Mouse (Mus musculus) CH12.LX (cell line): Measurements from ENCODE around the gene Slc38a9. TPM values are rescaled to one million over a fixed set of nuclear protein-coding genes. Genes with fewer than 3 reads are reported as not detected.

Experiments used
- DNase-seq: peaks from one replicate; pipeline ENCODE4 v3.0.0-alpha.2; 2013; ENCODE audit errors: extremely low read depth
- H3K27ac ChIP-seq: 2 replicates; pipeline ENCODE4 v1.5.1; 2012; ENCODE audit warnings: low read depth, mild to moderate bottlenecking, control low read depth, moderate library complexity; ENCODE audit not compliant: insufficient read depth
- H3K27me3 ChIP-seq: replicated peaks from 2 replicates; pipeline ENCODE3; 2012; ENCODE audit warnings: inconsistent platforms
- H3K36me3 ChIP-seq, 2 experiments: replicated peaks in 1 of 2; 2 replicates each; pipeline versions ENCODE3 to v1.6.1; 2012; ENCODE audit warnings: inconsistent platforms in 1 of 2, low read length in 1 of 2, mild to moderate bottlenecking in 1 of 2, mixed read lengths in 1 of 2, moderate library complexity in 1 of 2; ENCODE audit not compliant: control insufficient read depth in 1 of 2, insufficient read depth in 1 of 2
- H3K4me1 ChIP-seq, 2 experiments: 2 replicates each; pipeline ENCODE4 v1.6.1; 2012; ENCODE audit warnings: inconsistent platforms in 1 of 2, moderate library complexity in 1 of 2; ENCODE audit not compliant: insufficient read depth in 2 of 2, control insufficient read depth in 1 of 2
- H3K4me2 ChIP-seq: 2 replicates; pipeline ENCODE4 v1.6.1; 2012; ENCODE audit warnings: low read depth, mild to moderate bottlenecking, control low read depth; ENCODE audit not compliant: poor library complexity, insufficient read depth, severe bottlenecking
- H3K4me3 ChIP-seq, 3 experiments: fragments of 150-350 bp in 1 of 3; sonication (generic) in 1 of 3; replicated peaks in 1 of 3; 2 replicates each; pipeline versions ENCODE3 to v1.5.1; 2011 to 2012; ENCODE audit warnings: low read depth in 2 of 3, low read length in 2 of 3, mild to moderate bottlenecking in 2 of 3, moderate library complexity in 2 of 3, control low read depth in 1 of 3, improper control_type of control experiment in 1 of 3, inconsistent platforms in 1 of 3, mixed read lengths in 1 of 3; ENCODE audit not compliant: poor library complexity in 1 of 3
- H3K79me2 ChIP-seq: replicated peaks from 2 replicates; pipeline ENCODE4 v1.6.1; 2012; ENCODE audit warnings: mild to moderate bottlenecking, moderate library complexity; ENCODE audit not compliant: control insufficient read depth, poor library complexity, insufficient read depth, severe bottlenecking; ENCODE audit errors: extremely low read depth
- H3K9ac ChIP-seq: 2 replicates; pipeline ENCODE4 v1.6.1; 2012; ENCODE audit warnings: low read depth, mild to moderate bottlenecking, control low read depth, moderate library complexity; ENCODE audit not compliant: insufficient read depth
- H3K9me3 ChIP-seq: replicated peaks from 2 replicates; pipeline ENCODE3; 2012; ENCODE audit warnings: low read length, inconsistent platforms, mixed read lengths
- E2F4 ChIP-seq: IDR thresholded peaks from 2 replicates; pipeline ENCODE4 v1.6.1; 2011; ENCODE audit warnings: low read depth, low read length, improper control_type of control experiment; ENCODE audit not compliant: insufficient replicate concordance
- ELF1 ChIP-seq: IDR thresholded peaks from 2 replicates; pipeline ENCODE4 v1.6.1; 2014; ENCODE audit warnings: low read depth, mild to moderate bottlenecking, inconsistent platforms, low read length, improper control_type of control experiment
- EP300 ChIP-seq: IDR thresholded peaks from 2 replicates; pipeline ENCODE4 v1.6.1; 2011; ENCODE audit warnings: low read length, improper control_type of control experiment
- ETS1 ChIP-seq: conservative IDR thresholded peaks from 2 replicates; pipeline ENCODE4 v1.6.1; 2012; ENCODE audit warnings: low read depth, mild to moderate bottlenecking, inconsistent platforms, low read length, improper control_type of control experiment, moderate library complexity
- GABPA ChIP-seq: IDR thresholded peaks from 2 replicates; pipeline ENCODE4 v1.6.1; 2012; ENCODE audit warnings: low read depth, low read length, improper control_type of control experiment, inconsistent platforms; ENCODE audit not compliant: insufficient replicate concordance
- HCFC1 ChIP-seq: IDR thresholded peaks from 2 replicates; pipeline ENCODE4 v1.6.1; 2012; ENCODE audit warnings: low read depth, mild to moderate bottlenecking, inconsistent platforms, low read length, improper control_type of control experiment
- IRF4 ChIP-seq: IDR thresholded peaks from 2 replicates; pipeline ENCODE4 v1.6.1; 2014; ENCODE audit warnings: low read depth, mild to moderate bottlenecking, inconsistent platforms, low read length, improper control_type of control experiment
- JUND ChIP-seq: conservative IDR thresholded peaks from 2 replicates; pipeline ENCODE4 v1.6.1; 2011; ENCODE audit warnings: low read depth, low read length, improper control_type of control experiment
- KAT2A ChIP-seq: IDR thresholded peaks from 2 replicates; pipeline ENCODE4 v1.6.1; 2012; ENCODE audit warnings: low read length, improper control_type of control experiment, inconsistent platforms; ENCODE audit not compliant: insufficient replicate concordance
- MAX ChIP-seq: IDR thresholded peaks from 2 replicates; pipeline ENCODE4 v1.6.1; 2011; ENCODE audit warnings: low read length, improper control_type of control experiment
- MAZ ChIP-seq: IDR thresholded peaks from 2 replicates; pipeline ENCODE4 v1.6.1; 2012; ENCODE audit warnings: low read depth, mild to moderate bottlenecking, inconsistent platforms, low read length, improper control_type of control experiment, moderate library complexity
- MXI1 ChIP-seq: IDR thresholded peaks from 2 replicates; pipeline ENCODE4 v1.6.1; 2011; ENCODE audit warnings: mild to moderate bottlenecking, low read depth, low read length, improper control_type of control experiment
- MYC ChIP-seq: IDR thresholded peaks from 2 replicates; pipeline ENCODE4 v1.6.1; 2011; ENCODE audit warnings: low read depth, mild to moderate bottlenecking, improper control_type of control experiment, low read length
- NELFE ChIP-seq: IDR thresholded peaks from 2 replicates; pipeline ENCODE4 v1.6.1; 2011; ENCODE audit warnings: low read depth, low read length, improper control_type of control experiment
- PAX5 ChIP-seq: IDR thresholded peaks from 2 replicates; pipeline ENCODE4 v1.6.1; 2012; ENCODE audit warnings: low read length, inconsistent platforms, mixed read lengths
- POLR2A ChIP-seq: IDR thresholded peaks from 2 replicates; pipeline ENCODE4 v1.6.1; 2011; ENCODE audit warnings: low read depth, mild to moderate bottlenecking, improper control_type of control experiment, low read length
- SIN3A ChIP-seq: IDR thresholded peaks from 2 replicates; pipeline ENCODE4 v1.6.1; 2012; ENCODE audit warnings: low read length, improper control_type of control experiment, inconsistent platforms
- SMC3 ChIP-seq: IDR thresholded peaks from 2 replicates; pipeline ENCODE4 v1.6.1; 2011; ENCODE audit warnings: low read depth, low read length, improper control_type of control experiment
- USF1 ChIP-seq: IDR thresholded peaks from 2 replicates; pipeline ENCODE4 v1.6.1; 2014; ENCODE audit warnings: low read depth, mild to moderate bottlenecking, inconsistent platforms, low read length, improper control_type of control experiment
- ZC3H11A ChIP-seq: IDR thresholded peaks from 2 replicates; pipeline ENCODE4 v1.6.1; 2012; ENCODE audit warnings: low read depth, mild to moderate bottlenecking, inconsistent platforms, low read length, improper control_type of control experiment
- ZKSCAN1 ChIP-seq: IDR thresholded peaks from 2 replicates; pipeline ENCODE4 v1.6.1; 2012; ENCODE audit warnings: low read depth, inconsistent platforms, low read length, improper control_type of control experiment, borderline replicate concordance
- ZMIZ1 ChIP-seq: IDR thresholded peaks from 2 replicates; pipeline ENCODE4 v1.6.1; 2012; ENCODE audit warnings: low read depth, mild to moderate bottlenecking, inconsistent platforms, low read length, improper control_type of control experiment
- ZNF384 ChIP-seq: IDR thresholded peaks from 2 replicates; pipeline ENCODE4 v1.6.1; 2012; ENCODE audit warnings: low read depth, low read length, improper control_type of control experiment, inconsistent platforms
- dilution Hi-C: fragments of 300-500 bp; cut with MboI; formaldehyde crosslinking; loops from 2 replicates; pipeline ENCODE4 v1.14.3; 2020; ENCODE audit warnings: low sequenced_read_pairs; ENCODE audit not compliant: extremely low pct_unique_long_range_greater_than_20kb, extremely low pct_ligation_motif_present
- in situ Hi-C: fragments of 300-500 bp; cut with MboI; formaldehyde crosslinking; loops from 3 replicates; pipeline ENCODE4 v1.14.3; 2019; ENCODE audit warnings: low sequenced_read_pairs, low pct_ligation_motif_present, low pct_unique_long_range_greater_than_20kb, mixed read lengths
- polyA plus RNA-seq: library from polyadenylated mRNA; unstranded; fragments of >175 nt; gene quantifications from 2 replicates; pipeline ENCODE4 v1.2.1, GENCODE M21; 2012; ENCODE audit warnings: low read depth; ENCODE audit not compliant: insufficient read length
- total RNA-seq, 2 experiments: library from RNA; depleted of rRNA; stranded (reverse); fragments of 300-350 nt in 1 of 2; fragments of >200 nt in 1 of 2; gene quantifications; 2 replicates each; pipeline ENCODE4 v1.2.3; 2012 to 2014

Slc38a9 gene
- total and polyA plus RNA-seq, 3 experiments, result 7.8 to 10.4 (median 10.0) TPM

DNA sequence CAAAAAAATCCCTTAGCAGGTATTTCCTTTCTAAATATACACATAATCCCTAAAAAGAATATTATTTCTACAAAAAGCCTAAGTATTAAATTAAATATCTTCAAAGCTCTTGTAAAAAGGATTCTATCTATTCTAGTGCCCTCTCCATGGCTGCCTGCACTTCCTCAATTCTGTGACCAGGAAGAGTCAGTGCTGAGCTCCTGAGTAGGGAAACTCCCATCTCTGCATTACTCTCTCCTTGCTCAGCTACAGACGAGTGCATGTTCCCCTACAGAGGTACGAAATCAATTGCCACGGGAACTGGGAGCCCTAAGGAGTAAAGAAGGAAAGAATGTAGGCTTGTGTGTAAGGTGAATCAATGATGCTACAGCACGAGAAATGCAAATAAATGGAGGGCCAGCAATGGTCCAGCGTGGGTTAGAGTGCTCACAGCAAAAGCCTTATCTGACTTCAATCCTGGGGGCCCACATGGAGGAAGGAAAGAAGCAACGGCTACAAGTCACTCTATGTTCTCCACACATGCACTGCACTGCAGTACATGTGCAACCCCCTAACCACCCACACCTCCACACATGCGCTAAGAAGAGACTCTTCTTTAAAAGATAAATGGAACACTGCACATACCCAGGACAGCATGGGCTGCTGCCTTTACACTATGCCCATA, 25.2 kb upstream of the Slc38a9 start:
- no peak for TF ChIP-seq IRF4
- TF ChIP-seq SMC3, result no peak
- TF ChIP-seq ZMIZ1, result no peak
- no peak for TF ChIP-seq POLR2A
- TF ChIP-seq ELF1, result peak; percentile 72
- H3K36me3 ChIP-seq, result no peaks in the 10 kb centered on the region

DNA sequence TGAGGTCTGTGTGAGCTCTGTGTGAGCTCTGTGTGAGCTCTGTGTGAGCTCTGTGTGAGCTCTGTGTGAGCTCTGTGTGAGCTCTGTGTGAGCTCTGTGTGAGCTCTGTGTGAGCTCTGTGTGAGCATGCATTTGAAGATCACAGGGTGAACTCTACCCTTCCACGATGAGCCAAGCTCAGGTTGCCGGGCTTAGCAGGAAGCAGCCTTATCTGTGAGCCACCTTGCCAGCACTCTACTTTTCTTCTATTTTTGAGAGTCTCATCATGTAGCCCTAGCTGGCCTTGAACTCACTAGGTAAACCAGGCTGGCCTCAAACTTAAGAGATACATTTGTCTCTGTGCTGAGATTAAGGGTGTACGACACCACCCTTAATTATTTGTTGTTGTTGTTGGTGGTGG, 24.1 kb upstream of the Slc38a9 start:
- Histone ChIP-seq H3K9ac (no peak overlapping the region), H3K27ac (no peak overlapping the region), H3K9me3 (no peaks in the 10 kb centered on the region), H3K4me3 (no peak overlapping the region)
- TF ChIP-seq ELF1 (no peak), ETS1 (no peak), EP300 (no peak), ZC3H11A (no peak), ZKSCAN1 (no peak), GABPA (no peak), MXI1 (no peak), PAX5 (no peak), MAX (no peak), USF1 (no peak), E2F4 (no peak), JUND (no peak), MYC (no peak), NELFE (no peak), KAT2A (no peak), HCFC1 (no peak), ZNF384 (no peak), SIN3A (no peak), MAZ (no peak)
- TF ChIP-seq, all 38 proteins: peak for 0
- Histone ChIP-seq H3K79me2 (no peaks in the 10 kb centered on the region), H3K36me3 (no peaks in the 10 kb centered on the region), H3K4me1 (peaks cover 4 to 20% of the 10 kb centered on the region in 2 experiments; a peak in 3 of 4 replicates), H3K27me3 (no peaks in the 10 kb centered on the region), H3K4me2 (no peak overlapping the region)
- dilution Hi-C loops, result no loop called here
- in situ Hi-C loops, result no loop called here
- no peak for DNase-seq

More for the DNA sequence above, 25.2 kb upstream of the Slc38a9 start:
- no peak overlapping the region for H3K9ac ChIP-seq
- in situ Hi-C loops (no loop called here), dilution Hi-C loops (no loop called here)
- H3K4me1 ChIP-seq, result peaks cover 4 to 20% of the 10 kb centered on the region in 2 experiments; a peak in 3 of 4 replicates
- no peaks in the 10 kb centered on the region for H3K27me3 ChIP-seq
- DNase-seq, result peak; percentile 58
- H3K4me3 ChIP-seq, result no peak overlapping the region
- peak overlapping the region; percentile 21; the same call in 1 of the 2 replicates for H3K4me2 ChIP-seq
- H3K9me3 ChIP-seq, result no peaks in the 10 kb centered on the region
- H3K79me2 ChIP-seq, result no peaks in the 10 kb centered on the region
- H3K27ac ChIP-seq, result no peak overlapping the region
